Mouse (Mus musculus): Measurements from ENCODE around the gene Zscan10. TPM values are rescaled to one million over a fixed set of nuclear protein-coding genes. Genes with fewer than 3 reads are reported as not detected.
A peak's percentile ranks its signal among the peaks of the same experiment; 100 is the strongest.

Gene Zscan10
- polyA plus RNA-seq, 1 experiment, result 0.09 TPM

DNA sequence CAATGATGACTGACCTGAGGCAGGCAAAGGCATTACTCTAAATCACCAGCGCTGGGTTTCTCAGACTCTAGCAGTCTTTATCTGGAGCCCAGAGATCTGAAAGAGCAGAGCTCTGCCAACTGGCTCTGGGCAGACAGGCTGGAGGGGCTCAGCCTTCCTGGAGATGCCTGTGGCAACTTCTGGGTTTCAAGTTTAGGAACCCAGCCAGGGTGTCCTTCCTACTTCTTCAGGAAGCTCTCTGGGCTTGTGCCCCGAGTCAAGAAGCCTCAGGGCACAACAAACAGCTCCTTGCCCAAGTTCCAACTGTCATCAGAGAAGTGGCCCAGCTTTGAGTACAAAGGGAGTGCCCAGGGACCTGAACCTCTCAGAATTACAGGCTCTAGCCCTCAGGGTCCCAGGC lies 53.8 kb downstream of the Zscan10 start:
- Histone ChIP-seq H3K79me2 (ENCODE audit: control insufficient read depth, insufficient read depth) (no peaks in the 10 kb centered on the region), H3K79me3 (ENCODE audit: low read depth) (no peaks in the 10 kb centered on the region)
- TF ChIP-seq CTCF (IDR thresholded peaks at IDR 0.05; ENCODE audit: control insufficient read depth, insufficient read depth, insufficient read length), result no peak
- no peak for TF ChIP-seq MYOD1 (IDR thresholded peaks at IDR 0.05; ENCODE audit: control insufficient read depth, insufficient read length, low read depth)
- TF ChIP-seq MAX (IDR thresholded peaks at IDR 0.05), result no peak

DNA sequence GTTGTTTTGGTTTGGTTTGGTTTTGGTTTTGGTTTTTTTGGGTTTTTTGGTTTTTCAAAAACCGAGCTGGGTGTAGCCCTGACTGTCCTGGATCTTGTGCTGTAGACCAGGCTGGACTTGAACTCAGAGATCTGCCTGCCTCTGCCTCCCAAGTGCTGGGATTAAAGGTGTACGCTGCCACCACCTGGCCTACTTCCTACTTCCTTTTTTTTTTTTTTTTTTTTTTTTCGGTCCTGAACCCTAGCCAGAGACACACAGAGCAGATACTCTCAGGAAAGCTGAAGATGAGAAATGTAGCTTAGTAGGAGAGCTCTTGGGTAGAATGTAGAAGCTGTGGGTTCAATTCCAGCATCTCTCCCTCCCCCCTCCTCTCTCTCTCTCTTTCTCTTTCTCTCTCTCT lies 57.8 kb downstream of the Zscan10 start:
- no peak overlapping the region for H3ac ChIP-seq (ENCODE audit: control insufficient read depth, insufficient read length, low read depth)

More for the DNA sequence above, 53.8 kb downstream of the Zscan10 start:
- Histone ChIP-seq H3K4me3 (ENCODE audit: insufficient read depth, poor library complexity, severe bottlenecking) (no peak overlapping the region), H3K27me3 (ENCODE audit: control insufficient read depth, insufficient read depth, insufficient read length) (no peaks in the 10 kb centered on the region), H3ac (ENCODE audit: control insufficient read depth, insufficient read length, low read depth) (no peak overlapping the region), H3K36me3 (ENCODE audit: control insufficient read depth, insufficient read depth) (no peaks in the 10 kb centered on the region)

DNA sequence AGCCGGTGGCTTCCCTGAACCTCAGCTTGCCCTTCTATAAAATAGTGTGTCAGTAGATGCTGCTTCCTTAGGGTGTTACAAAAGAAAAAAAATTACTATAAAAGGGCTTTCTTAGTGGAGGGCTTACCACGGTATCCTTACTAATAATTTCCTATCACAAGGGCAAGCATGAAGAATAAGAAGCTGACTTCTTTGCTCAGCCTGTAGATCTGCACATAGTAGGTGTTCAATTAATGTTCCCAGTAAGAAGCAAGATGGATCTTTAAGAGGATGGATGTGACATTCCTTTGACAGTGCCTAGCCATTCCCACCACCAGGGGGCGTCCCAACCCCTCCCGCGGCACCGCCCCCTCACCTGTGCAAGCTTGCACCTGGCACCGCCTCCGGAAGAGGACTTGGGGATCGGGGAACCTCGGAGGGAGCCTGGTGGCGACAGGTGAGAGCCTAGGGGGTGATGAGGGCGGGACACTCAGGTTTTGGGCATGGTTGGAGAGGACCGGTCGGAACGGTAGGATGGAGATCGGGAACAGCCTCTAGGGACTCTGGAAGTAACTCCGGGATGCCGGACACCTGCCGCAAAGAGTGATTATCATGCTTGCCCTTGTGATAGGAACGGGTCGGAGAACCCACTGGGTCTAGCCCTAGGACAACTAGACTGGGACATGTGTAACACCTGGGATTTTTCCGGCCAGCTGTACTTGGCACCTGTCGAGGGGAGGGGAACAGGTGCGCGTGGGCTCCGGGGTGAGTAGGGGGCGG lies 59.6 kb downstream of the Zscan10 start, which contains the start of gene Bicdl2:
Gene Bicdl2 (plus strand): TSS at position 390 of the 759 bp plus-strand sequence.
- H3K36me3 ChIP-seq (ENCODE audit: control insufficient read depth, insufficient read depth), result no peaks in the 10 kb centered on the region
- no peaks in the 10 kb centered on the region for H3K27me3 ChIP-seq (ENCODE audit: control insufficient read depth, insufficient read depth, insufficient read length)
- no peak within 1 kb of the TSS for H3ac ChIP-seq (ENCODE audit: control insufficient read depth, insufficient read length, low read depth)
- no peaks in the 10 kb centered on the region for H3K79me2 ChIP-seq (ENCODE audit: control insufficient read depth, insufficient read depth)
- TF ChIP-seq CEBPB (IDR thresholded peaks at IDR 0.05; ENCODE audit: low read depth), result no peak
- TF ChIP-seq CTCF (IDR thresholded peaks at IDR 0.05; ENCODE audit: control insufficient read depth, insufficient read depth, insufficient read length), result peak; percentile 43
- no peak for TF ChIP-seq MYOG (IDR thresholded peaks at IDR 0.05; ENCODE audit: control insufficient read depth, extremely low read depth, insufficient read length)
- no peak for TF ChIP-seq MYOD1 (IDR thresholded peaks at IDR 0.05; ENCODE audit: control insufficient read depth, insufficient read length, low read depth)
- no peak for TF ChIP-seq FOSL1 (IDR thresholded peaks at IDR 0.05; ENCODE audit: insufficient read depth, low read length, poor library complexity, severe bottlenecking)
- no peak for TF ChIP-seq USF1 (IDR thresholded peaks at IDR 0.05; ENCODE audit: low read depth)
- no peak within 1 kb of the TSS for H3K4me3 ChIP-seq (ENCODE audit: insufficient read depth, poor library complexity, severe bottlenecking)
- no peaks in the 10 kb centered on the region for H3K79me3 ChIP-seq (ENCODE audit: low read depth)

More for the DNA sequence above, 57.8 kb downstream of the Zscan10 start:
- no peaks in the 10 kb centered on the region for H3K27me3 ChIP-seq (ENCODE audit: control insufficient read depth, insufficient read depth, insufficient read length)
- no peaks in the 10 kb centered on the region for H3K36me3 ChIP-seq (ENCODE audit: control insufficient read depth, insufficient read depth)
- TF ChIP-seq USF1 (IDR thresholded peaks at IDR 0.05; ENCODE audit: low read depth), result no peak
- no peak for TF ChIP-seq MYOD1 (IDR thresholded peaks at IDR 0.05; ENCODE audit: control insufficient read depth, insufficient read length, low read depth)
- TF ChIP-seq CEBPB (IDR thresholded peaks at IDR 0.05; ENCODE audit: low read depth), result no peak
- no peak overlapping the region for H3K4me3 ChIP-seq (ENCODE audit: insufficient read depth, poor library complexity, severe bottlenecking)
- H3K79me3 ChIP-seq (ENCODE audit: low read depth), result no peaks in the 10 kb centered on the region
- H3K79me2 ChIP-seq (ENCODE audit: control insufficient read depth, insufficient read depth), result no peaks in the 10 kb centered on the region

Other genes starting within 250 kb of the Zscan10 start
- gene Vmn2r116, start 216.3 kb upstream of the Zscan10 start, polyA plus RNA-seq (2012; fragmentation: generic; extraction: Trizol), result not detected
- not detected for gene Vmn2r117, start 121.2 kb upstream of the Zscan10 start, polyA plus RNA-seq (2012; fragmentation: generic; extraction: Trizol)
- gene Zfp213, start 36.6 kb upstream of the Zscan10 start, polyA plus RNA-seq (2012; fragmentation: generic; extraction: Trizol), result 13.0 TPM
- gene Zfp13, start 1.4 kb upstream of the Zscan10 start, polyA plus RNA-seq (2012; fragmentation: generic; extraction: Trizol), result 5.2 TPM
- gene Mmp25, start 44.4 kb downstream of the Zscan10 start, polyA plus RNA-seq (2012; fragmentation: generic; extraction: Trizol), result 0.01 TPM
- 0.28 TPM for gene Bicdl2, start 59.6 kb downstream of the Zscan10 start, polyA plus RNA-seq (2012; fragmentation: generic; extraction: Trizol)
- gene Hcfc1r1, start 72.7 kb downstream of the Zscan10 start, polyA plus RNA-seq (2012; fragmentation: generic; extraction: Trizol), result 253 TPM
- gene Thoc6, start 73.0 kb downstream of the Zscan10 start, polyA plus RNA-seq (2012; fragmentation: generic; extraction: Trizol), result 60.5 TPM
- 916 TPM for gene Tnfrsf12a, start 76.6 kb downstream of the Zscan10 start, polyA plus RNA-seq (2012; fragmentation: generic; extraction: Trizol)
- not detected for gene Cldn6, start 78.4 kb downstream of the Zscan10 start, polyA plus RNA-seq (2012; fragmentation: generic; extraction: Trizol)
- gene Cldn9, start 83.2 kb downstream of the Zscan10 start, polyA plus RNA-seq (2012; fragmentation: generic; extraction: Trizol), result 0.54 TPM
- gene 1520401A03Rik, start 121.9 kb downstream of the Zscan10 start, polyA plus RNA-seq (2012; fragmentation: generic; extraction: Trizol), result 0.01 TPM
- gene Pkmyt1, start 125.5 kb downstream of the Zscan10 start, polyA plus RNA-seq (2012; fragmentation: generic; extraction: Trizol), result 14.8 TPM
- gene Paqr4, start 140.0 kb downstream of the Zscan10 start, polyA plus RNA-seq (2012; fragmentation: generic; extraction: Trizol), result 12.5 TPM
- gene Kremen2, start 145.0 kb downstream of the Zscan10 start, polyA plus RNA-seq (2012; fragmentation: generic; extraction: Trizol), result 0.05 TPM
- gene Flywch1, start 170.7 kb downstream of the Zscan10 start, polyA plus RNA-seq (2012; fragmentation: generic; extraction: Trizol), result 92.5 TPM
- gene Flywch2, start 185.2 kb downstream of the Zscan10 start, polyA plus RNA-seq (2012; fragmentation: generic; extraction: Trizol), result 0.27 TPM
- 63.8 TPM for gene Srrm2, start 189.7 kb downstream of the Zscan10 start, polyA plus RNA-seq (2012; fragmentation: generic; extraction: Trizol)
- gene Elob, start 228.3 kb downstream of the Zscan10 start, polyA plus RNA-seq (2012; fragmentation: generic; extraction: Trizol), result 852 TPM
- gene Prss33, start 235.2 kb downstream of the Zscan10 start, polyA plus RNA-seq (2012; fragmentation: generic; extraction: Trizol), result not detected
- 0.02 TPM for gene Prss32, start 243.0 kb downstream of the Zscan10 start, polyA plus RNA-seq (2012; fragmentation: generic; extraction: Trizol)
- 0.02 TPM for gene Prss41, start 243.3 kb downstream of the Zscan10 start, polyA plus RNA-seq (2012; fragmentation: generic; extraction: Trizol)

Measured in C2C12 (cell line).